Mouse (Mus musculus) limb, embryonic 15.5 days (tissue): ENCODE data around the gene Dnajc12. TPM values are rescaled to one million over a fixed set of nuclear protein-coding genes. Genes with fewer than 3 reads are reported as not detected.

Source experiments
- ATAC-seq: fragments of 200-750 bp; cut with Nextera tagmentation; 2 replicates; pipeline ENCODE4 v1.8.0; 2017; ENCODE audit warnings: low read depth, moderate TSS enrichment; ENCODE audit not compliant: insufficient number of reproducible peaks, low FRiP score, low TSS enrichment
- H3K27ac ChIP-seq: fragments of 300-500 bp; sonication (generic); 2 replicates; pipeline ENCODE4 v1.5.1; 2015; ENCODE audit warnings: moderate library complexity, mild to moderate bottlenecking, inconsistent platforms
- H3K27me3 ChIP-seq: fragments of 300-500 bp; sonication (generic); 2 replicates; pipeline ENCODE4 v1.6.1; 2015; ENCODE audit warnings: inconsistent platforms
- H3K36me3 ChIP-seq: fragments of 300-500 bp; sonication (generic); 2 replicates; pipeline ENCODE4 v1.6.1; 2015; ENCODE audit warnings: inconsistent platforms
- H3K4me1 ChIP-seq: fragments of 300-500 bp; sonication (generic); 2 replicates; pipeline ENCODE4 v1.6.1; 2015; ENCODE audit warnings: inconsistent platforms
- H3K4me2 ChIP-seq: fragments of 300-500 bp; sonication (generic); 2 replicates; pipeline ENCODE4 v1.6.1; 2015; ENCODE audit warnings: mild to moderate bottlenecking, inconsistent platforms
- H3K4me3 ChIP-seq: fragments of 300-500 bp; sonication (generic); 2 replicates; pipeline ENCODE4 v1.5.1; 2015; ENCODE audit warnings: mild to moderate bottlenecking, inconsistent platforms
- H3K9ac ChIP-seq: fragments of 300-500 bp; sonication (generic); 2 replicates; pipeline ENCODE4 v1.6.1; 2015; ENCODE audit warnings: inconsistent platforms
- H3K9me3 ChIP-seq: fragments of 300-500 bp; sonication (generic); 2 replicates; pipeline ENCODE4 v1.6.1; 2016; ENCODE audit warnings: inconsistent platforms
- WGBS: fragments of 180-500 bp; shearing (Covaris S2); methylation state at CpG from one replicate; pipeline ENCODE4 v1.1.7; 2015; 5-methylcytosine and 5-hydroxymethylcytosine counted together
- polyA plus RNA-seq: library from polyadenylated mRNA; unstranded; fragments of >200 nt; fragmentation: Nextera tagmentation; extraction: Ambion mirVana; gene quantifications from 2 replicates; pipeline ENCODE4 v1.2.1, GENCODE M21; 2015

Dnajc12 gene
- polyA plus RNA-seq, 1 experiment from 2014 or later, result 8.3 TPM

GRCm38 (mm10) chr10:63423591-63424474 lies 41.6 kb downstream of the Dnajc12 start:
- ATAC-seq, result no peak
- WGBS, result 88% methylated on average over 9 of the region's 9 CpGs
- Histone ChIP-seq H3K4me1 (no peaks in the 10 kb centered on the region), H3K4me2 (no peak overlapping the region), H3K27me3 (no peaks in the 10 kb centered on the region), H3K4me3 (no peak overlapping the region), H3K9me3 (no peaks in the 10 kb centered on the region), H3K27ac (no peak overlapping the region), H3K36me3 (no peaks in the 10 kb centered on the region), H3K9ac (no peak overlapping the region)

- ATAC-seq, result no peak
- H3K4me2 ChIP-seq, result no peak overlapping the region
- no peak overlapping the region for H3K9ac ChIP-seq
Measured at GRCm38 (mm10) chr10:63424475-63424814, 42.2 kb downstream of the Dnajc12 start.

GRCm38 (mm10) chr10:63427146-63427545 lies 44.9 kb downstream of the Dnajc12 start:
- H3K4me2 ChIP-seq, result no peak overlapping the region
- no peak overlapping the region for H3K27ac ChIP-seq
- 82% methylated on average over 8 of the region's 8 CpGs for WGBS
- H3K4me3 ChIP-seq, result no peak overlapping the region
- no peak overlapping the region for H3K9ac ChIP-seq
- H3K4me1 ChIP-seq, result no peaks in the 10 kb centered on the region
- no peak for ATAC-seq
- H3K9me3 ChIP-seq, result no peaks in the 10 kb centered on the region
- no peaks in the 10 kb centered on the region for H3K27me3 ChIP-seq
- no peaks in the 10 kb centered on the region for H3K36me3 ChIP-seq

More at GRCm38 (mm10) chr10:63424475-63424814, 42.2 kb downstream of the Dnajc12 start:
- no peak overlapping the region for H3K27ac ChIP-seq
- no peak overlapping the region for H3K4me3 ChIP-seq
- H3K27me3 ChIP-seq, result no peaks in the 10 kb centered on the region
- H3K4me1 ChIP-seq, result no peaks in the 10 kb centered on the region
- H3K9me3 ChIP-seq, result no peaks in the 10 kb centered on the region
- H3K36me3 ChIP-seq, result no peaks in the 10 kb centered on the region

- peak overlapping the region; percentile 27 for H3K9ac ChIP-seq
- H3K4me3 ChIP-seq, result peak overlapping the region; percentile 89
- H3K4me2 ChIP-seq, result peak overlapping the region; percentile 78
- peak overlapping the region; percentile 65 for H3K27ac ChIP-seq
- H3K9me3 ChIP-seq, result no peaks in the 10 kb centered on the region
- H3K27me3 ChIP-seq, result no peaks in the 10 kb centered on the region
- no peak for ATAC-seq
- 21% methylated on average over 19 of the region's 19 CpGs for WGBS
- H3K4me1 ChIP-seq, result no peaks in the 10 kb centered on the region
- no peaks in the 10 kb centered on the region for H3K36me3 ChIP-seq
Measured at GRCm38 (mm10) chr10:63428243-63429022, 46.2 kb downstream of the Dnajc12 start.

- peak overlapping the region; percentile 89 for H3K4me3 ChIP-seq
- H3K27me3 ChIP-seq, result no peaks in the 10 kb centered on the region
- no peak for ATAC-seq
- WGBS, result under 1% methylated on average over 11 of the region's 11 CpGs
- no peaks in the 10 kb centered on the region for H3K9me3 ChIP-seq
- peak overlapping the region; percentile 27 for H3K9ac ChIP-seq
- H3K4me1 ChIP-seq, result no peaks in the 10 kb centered on the region
- H3K36me3 ChIP-seq, result no peaks in the 10 kb centered on the region
- H3K27ac ChIP-seq, result peak overlapping the region; percentile 65
- H3K4me2 ChIP-seq, result peak overlapping the region; percentile 78
Measured at GRCm38 (mm10) chr10:63429023-63429340, 46.7 kb downstream of the Dnajc12 start.

- ATAC-seq, result peak; percentile 91
- under 1% methylated on average over 34 of the region's 34 CpGs for WGBS
- Histone ChIP-seq H3K9ac (peak overlapping the region; percentile 75), H3K27me3 (no peaks in the 10 kb centered on the region), H3K9me3 (no peaks in the 10 kb centered on the region), H3K4me3 (peak overlapping the region; percentile 89), H3K4me1 (no peaks in the 10 kb centered on the region), H3K27ac (peak overlapping the region; percentile 91), H3K4me2 (peak overlapping the region; percentile 78), H3K36me3 (no peaks in the 10 kb centered on the region)
Measured at GRCm38 (mm10) chr10:63429380-63429779, 47.1 kb downstream of the Dnajc12 start.

GRCm38 (mm10) chr10:63429785-63430305 lies 47.6 kb downstream of the Dnajc12 start, which contains the start of gene Ctnna3:
Gene Ctnna3, plus strand, starts transcription at chr10:63430098.
- H3K4me3 ChIP-seq, result peak within 1 kb of the TSS; percentile 89
- no peaks in the 10 kb centered on the region for H3K9me3 ChIP-seq
- peak within 1 kb of the TSS; percentile 91 for H3K27ac ChIP-seq
- H3K9ac ChIP-seq, result peak within 1 kb of the TSS; percentile 75
- under 1% methylated on average over 55 of the region's 55 CpGs for WGBS
- H3K27me3 ChIP-seq, result no peaks in the 10 kb centered on the region
- H3K4me1 ChIP-seq, result no peaks in the 10 kb centered on the region
- ATAC-seq, result peak; percentile 90
- no peaks in the 10 kb centered on the region for H3K36me3 ChIP-seq
- peak within 1 kb of the TSS; percentile 78 for H3K4me2 ChIP-seq

GRCm38 (mm10) chr10:63431221-63431736 lies 49.0 kb downstream of the Dnajc12 start:
- no peak for ATAC-seq
- WGBS, result 91% methylated on average over 7 of the region's 7 CpGs
- Histone ChIP-seq H3K4me2 (no peak overlapping the region), H3K27ac (no peak overlapping the region), H3K9ac (no peak overlapping the region), H3K36me3 (no peaks in the 10 kb centered on the region), H3K4me1 (no peaks in the 10 kb centered on the region), H3K9me3 (no peaks in the 10 kb centered on the region), H3K27me3 (no peaks in the 10 kb centered on the region), H3K4me3 (no peak overlapping the region)

- no peak overlapping the region for H3K9ac ChIP-seq
- no peaks in the 10 kb centered on the region for H3K4me1 ChIP-seq
- H3K4me2 ChIP-seq, result no peak overlapping the region
- H3K27ac ChIP-seq, result no peak overlapping the region
- no peak overlapping the region for H3K4me3 ChIP-seq
- 87% methylated on average over 8 of the region's 8 CpGs for WGBS
- no peaks in the 10 kb centered on the region for H3K9me3 ChIP-seq
- no peaks in the 10 kb centered on the region for H3K27me3 ChIP-seq
- no peak for ATAC-seq
- no peaks in the 10 kb centered on the region for H3K36me3 ChIP-seq
Measured at GRCm38 (mm10) chr10:63432099-63432498, 49.9 kb downstream of the Dnajc12 start.

GRCm38 (mm10) chr10:63432887-63433286 lies 50.6 kb downstream of the Dnajc12 start:
- Histone ChIP-seq H3K4me2 (no peak overlapping the region), H3K9ac (no peak overlapping the region), H3K4me1 (no peaks in the 10 kb centered on the region), H3K27ac (no peak overlapping the region), H3K36me3 (no peaks in the 10 kb centered on the region), H3K4me3 (no peak overlapping the region), H3K27me3 (no peaks in the 10 kb centered on the region), H3K9me3 (no peaks in the 10 kb centered on the region)
- no peak for ATAC-seq
- WGBS, result 76% methylated on average over 2 of the region's 2 CpGs

- H3K27ac ChIP-seq, result no peak overlapping the region
- H3K9ac ChIP-seq, result no peak overlapping the region
- no peaks in the 10 kb centered on the region for H3K36me3 ChIP-seq
- H3K4me2 ChIP-seq, result no peak overlapping the region
- H3K4me3 ChIP-seq, result no peak overlapping the region
- no peaks in the 10 kb centered on the region for H3K9me3 ChIP-seq
- H3K4me1 ChIP-seq, result no peaks in the 10 kb centered on the region
- no peak for ATAC-seq
- H3K27me3 ChIP-seq, result no peaks in the 10 kb centered on the region
Measured at GRCm38 (mm10) chr10:63438736-63439262, 56.6 kb downstream of the Dnajc12 start.
